Mouse (Mus musculus) hindlimb bud, embryonic 11.5 days (tissue): Measurements from ENCODE around the gene Hrh1.
"Not testable (repeated sequence)": the region's sequence is repeated elsewhere in the genome, so short reads cannot be mapped to it uniquely, and the experiment has no call there.

Experiments
- DNase-seq: peaks from one replicate; pipeline ENCODE4 v3.0.0-alpha.2; 2012; ENCODE audit warnings: low read depth, low spot score; ENCODE audit errors: extremely low spot score

Hrh1 gene

DNA sequence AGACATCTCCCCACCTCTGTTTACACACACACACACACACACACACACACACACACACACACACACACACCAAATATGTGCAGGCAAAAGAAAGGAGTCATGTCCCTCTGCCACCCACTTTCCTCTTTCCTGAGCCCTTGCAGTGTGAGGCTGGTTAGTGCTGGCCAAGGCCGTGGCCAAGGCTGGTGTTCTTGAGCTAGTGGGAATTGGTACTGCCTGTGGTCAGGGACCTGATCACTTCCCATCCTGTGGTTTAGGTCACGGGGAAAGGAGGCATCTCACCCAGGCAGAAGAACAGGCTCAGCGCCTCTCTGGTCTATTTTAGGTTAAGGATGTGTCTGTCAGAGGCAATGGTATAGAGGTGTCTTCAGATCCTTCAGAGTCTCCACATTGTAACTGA is 59.6 kb downstream of the Hrh1 start:
- no peak for DNase-seq

DNA sequence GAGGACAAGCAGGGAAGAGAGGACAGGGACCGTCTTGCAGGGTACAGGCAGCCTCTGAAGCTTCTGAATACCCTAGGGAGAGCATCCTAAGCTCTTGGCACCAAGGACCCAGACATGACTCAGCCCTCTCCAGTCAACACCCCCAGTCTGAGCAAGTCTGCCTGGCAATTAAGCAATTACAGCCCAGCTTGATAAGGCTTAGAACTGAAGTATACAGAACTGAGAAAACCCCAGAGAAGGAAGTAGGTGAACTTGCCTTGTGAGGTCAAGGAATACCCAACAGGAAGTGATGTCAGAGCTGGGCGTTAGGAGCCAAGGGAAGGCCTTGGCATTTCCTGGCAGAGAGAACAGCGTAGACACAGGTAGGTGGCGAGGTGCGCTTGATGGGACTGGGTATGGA is 60.5 kb downstream of the Hrh1 start:
- no peak for DNase-seq

DNA sequence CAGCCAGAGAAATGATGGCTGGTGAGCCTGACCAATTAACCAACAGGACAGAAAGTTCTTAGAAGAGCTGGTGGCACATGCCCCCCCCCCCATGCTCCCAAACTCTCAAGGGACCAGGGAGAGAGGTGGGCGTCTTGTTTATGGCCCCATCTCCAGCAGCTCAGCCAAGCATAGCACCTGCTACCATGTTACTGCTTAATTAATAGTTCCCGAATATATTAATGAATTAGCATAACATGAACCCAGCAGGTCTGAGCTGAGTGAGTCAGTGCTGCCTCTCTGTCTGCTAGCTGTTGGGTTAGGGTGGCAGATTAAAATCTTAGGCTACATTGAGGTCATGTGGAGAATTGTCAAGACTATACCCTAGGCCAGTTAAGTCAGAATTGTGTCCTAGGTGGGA is 62.2 kb downstream of the Hrh1 start:
- DNase-seq: no peak

DNA sequence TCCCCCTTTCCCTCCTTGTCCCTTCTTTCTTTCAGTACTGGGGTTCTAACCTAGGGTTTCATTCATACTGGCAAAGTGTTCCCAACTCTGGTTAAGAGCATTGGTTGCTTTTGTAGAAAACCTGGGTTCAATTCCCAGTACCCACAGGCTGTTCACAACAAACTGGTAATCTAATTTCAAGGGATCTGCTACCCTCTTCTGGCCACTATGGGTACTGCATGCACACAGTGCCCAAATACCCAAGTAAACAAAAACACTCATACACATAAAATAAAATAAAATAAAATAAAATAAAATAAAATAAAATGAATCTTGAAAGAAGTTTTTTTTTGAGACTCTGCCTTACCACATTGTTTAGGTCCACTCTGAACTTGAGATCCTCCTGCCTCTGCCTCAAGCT is 63.8 kb downstream of the Hrh1 start:
- no peak for DNase-seq

DNA sequence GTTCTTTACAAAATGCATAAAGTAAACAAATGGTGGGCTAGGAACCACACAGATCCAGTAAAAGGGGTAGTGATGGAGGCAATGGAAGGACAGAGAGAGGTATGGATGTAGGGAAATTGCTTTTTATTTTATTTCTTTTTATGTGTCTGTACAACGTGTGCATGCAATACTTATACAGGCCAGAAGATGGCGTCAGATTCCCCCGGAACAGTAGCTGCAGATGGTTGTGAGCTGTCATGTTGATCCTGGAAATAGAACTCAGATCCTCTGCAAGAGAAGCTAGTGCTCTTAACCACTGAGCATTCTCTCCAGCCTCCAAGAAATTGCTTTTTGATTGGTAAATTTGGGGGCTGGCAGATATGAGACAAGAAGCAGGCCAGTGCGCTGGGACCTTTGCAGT is 65.0 kb downstream of the Hrh1 start:
- DNase-seq: no peak

DNA sequence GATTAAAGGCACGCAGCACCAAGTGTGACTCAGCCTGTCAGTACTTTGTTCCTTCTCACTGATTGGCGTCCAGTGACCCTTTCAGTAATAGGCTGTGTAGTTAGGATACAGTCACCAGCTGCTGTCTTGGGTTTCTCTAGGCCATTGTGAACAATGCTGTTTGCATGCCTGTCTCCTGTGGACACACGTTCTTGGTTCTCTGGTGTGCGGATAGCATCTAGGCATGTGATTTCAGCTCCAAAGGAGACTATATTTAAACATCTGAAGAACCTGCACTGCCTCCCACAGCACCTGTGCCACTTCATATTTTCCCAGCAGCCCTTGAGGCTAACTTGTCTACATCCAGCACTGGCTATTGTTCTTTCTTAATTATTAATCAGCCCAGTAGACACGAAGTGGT is 75.8 kb downstream of the Hrh1 start:
- DNase-seq: no peak

DNA sequence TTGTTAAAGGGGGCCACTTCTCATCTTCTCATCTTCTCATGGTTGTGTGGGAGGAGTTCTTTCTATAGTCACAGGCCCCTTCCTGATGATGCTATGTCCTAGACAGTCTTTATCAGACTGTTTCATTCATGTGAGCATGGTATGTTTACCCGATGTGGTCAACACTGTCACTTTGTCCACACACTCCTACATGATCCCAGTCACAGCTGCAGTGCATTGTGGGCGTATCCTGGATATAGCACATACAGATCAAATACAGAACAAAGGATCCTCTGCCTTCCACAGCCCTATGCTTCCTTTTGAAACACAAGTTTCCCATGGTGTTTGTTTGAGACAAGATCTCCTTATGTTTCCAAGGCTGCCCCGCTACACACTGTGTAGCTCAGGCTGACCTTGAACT is 76.3 kb downstream of the Hrh1 start:
- no peak for DNase-seq

DNA sequence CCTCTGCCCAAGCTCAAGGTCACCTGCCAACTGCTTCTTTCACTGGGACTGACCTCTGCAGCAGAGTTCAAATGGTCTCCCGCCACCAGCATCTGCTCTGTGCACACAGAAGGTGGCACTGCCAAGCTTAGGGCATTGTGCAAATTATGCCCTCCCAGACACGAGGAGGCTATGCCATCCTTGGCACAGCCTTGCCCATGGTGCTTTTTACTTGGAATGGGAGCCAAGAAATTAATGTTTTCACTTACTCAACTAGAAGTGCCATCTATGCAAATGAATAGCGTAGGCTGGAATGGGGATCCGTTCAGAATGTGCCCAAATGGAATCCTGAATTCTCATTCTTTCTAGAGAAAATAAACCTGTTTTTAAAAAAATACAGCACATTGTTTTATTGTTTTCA is 77.2 kb downstream of the Hrh1 start:
- DNase-seq: no peak

DNA sequence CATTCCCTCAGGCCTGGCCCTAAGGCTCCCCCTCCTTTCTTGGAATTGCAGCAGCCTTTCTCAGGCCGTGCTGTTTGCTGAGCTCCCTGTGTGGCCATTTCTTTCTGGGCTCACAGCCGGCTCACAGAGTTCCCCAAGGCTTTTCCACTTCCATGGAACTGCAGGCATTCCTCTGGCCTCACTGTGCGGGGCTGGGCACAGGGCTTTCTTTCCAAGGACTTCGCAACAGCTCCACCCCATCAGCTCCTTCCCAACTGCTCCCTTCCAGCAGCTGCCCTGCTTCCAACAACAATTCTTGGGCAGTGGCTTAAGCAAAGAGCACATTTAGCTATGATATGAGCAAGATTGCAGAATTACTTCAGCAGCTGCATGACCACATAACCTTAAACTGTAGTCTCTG is 81.0 kb downstream of the Hrh1 start:
- DNase-seq: no peak

DNA sequence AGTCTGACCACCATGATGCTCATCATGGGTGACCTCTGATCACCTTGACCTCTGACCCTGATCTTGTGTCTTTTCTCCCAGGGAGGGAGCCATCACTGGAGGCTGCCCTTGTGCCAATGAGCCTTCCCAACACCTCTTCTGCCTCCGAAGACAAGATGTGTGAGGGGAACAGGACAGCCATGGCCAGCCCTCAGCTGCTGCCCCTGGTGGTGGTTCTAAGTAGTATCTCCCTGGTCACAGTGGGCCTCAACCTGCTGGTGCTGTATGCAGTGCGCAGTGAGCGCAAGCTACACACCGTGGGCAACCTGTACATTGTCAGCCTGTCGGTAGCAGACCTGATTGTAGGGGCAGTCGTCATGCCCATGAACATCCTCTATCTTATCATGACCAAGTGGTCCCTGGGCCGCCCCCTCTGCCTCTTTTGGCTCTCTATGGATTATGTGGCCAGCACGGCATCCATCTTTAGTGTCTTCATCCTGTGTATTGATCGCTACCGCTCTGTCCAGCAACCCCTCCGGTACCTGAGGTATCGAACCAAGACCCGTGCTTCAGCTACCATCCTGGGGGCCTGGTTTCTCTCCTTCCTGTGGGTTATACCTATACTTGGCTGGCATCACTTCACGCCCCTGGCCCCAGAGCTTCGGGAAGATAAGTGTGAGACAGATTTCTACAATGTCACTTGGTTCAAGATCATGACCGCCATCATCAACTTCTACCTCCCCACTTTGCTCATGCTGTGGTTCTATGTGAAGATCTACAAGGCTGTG is 82.1 kb downstream of the Hrh1 start:
- no peak for DNase-seq

DNA sequence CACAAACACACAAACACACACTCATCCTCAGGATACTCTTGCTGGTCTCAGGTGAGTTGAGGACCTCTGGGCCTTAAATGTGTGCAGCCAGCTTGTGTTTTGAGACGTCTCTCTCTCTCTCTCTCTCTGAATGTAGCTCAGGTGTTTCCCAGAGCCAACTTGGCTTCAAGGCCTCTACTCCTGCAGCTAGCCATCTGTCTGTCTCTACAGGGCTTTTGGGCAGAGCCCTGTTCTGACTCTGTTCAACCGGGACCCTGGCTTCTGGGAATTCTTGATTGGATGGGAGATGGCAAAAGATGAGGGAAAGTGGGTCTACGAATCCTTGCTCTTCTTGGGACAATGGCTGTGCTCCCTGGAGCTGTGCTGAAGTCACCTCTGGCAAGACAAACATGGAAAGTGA is 91.6 kb downstream of the Hrh1 start:
- no peak for DNase-seq

DNA sequence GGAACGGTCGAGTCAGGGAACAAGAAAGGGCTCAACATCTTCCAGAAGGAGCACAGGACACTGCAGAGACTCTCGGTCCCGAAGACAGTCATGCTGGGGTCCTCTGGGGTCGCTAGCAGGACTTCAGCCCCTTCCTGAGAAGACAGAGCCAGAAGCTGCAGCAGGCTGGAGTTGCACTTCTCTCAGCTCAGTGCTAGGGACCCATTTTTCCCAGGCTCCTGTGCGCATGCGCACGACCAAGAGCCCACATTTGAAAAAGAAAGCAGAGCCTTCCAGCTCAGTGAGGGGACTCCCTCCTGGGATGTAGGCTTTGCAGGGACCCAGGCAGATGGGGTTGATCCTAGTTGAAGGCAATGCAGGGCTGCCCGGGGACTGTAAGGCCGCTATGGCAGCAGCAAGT is 94.9 kb downstream of the Hrh1 start:
- DNase-seq: not testable (repeated sequence)

DNA sequence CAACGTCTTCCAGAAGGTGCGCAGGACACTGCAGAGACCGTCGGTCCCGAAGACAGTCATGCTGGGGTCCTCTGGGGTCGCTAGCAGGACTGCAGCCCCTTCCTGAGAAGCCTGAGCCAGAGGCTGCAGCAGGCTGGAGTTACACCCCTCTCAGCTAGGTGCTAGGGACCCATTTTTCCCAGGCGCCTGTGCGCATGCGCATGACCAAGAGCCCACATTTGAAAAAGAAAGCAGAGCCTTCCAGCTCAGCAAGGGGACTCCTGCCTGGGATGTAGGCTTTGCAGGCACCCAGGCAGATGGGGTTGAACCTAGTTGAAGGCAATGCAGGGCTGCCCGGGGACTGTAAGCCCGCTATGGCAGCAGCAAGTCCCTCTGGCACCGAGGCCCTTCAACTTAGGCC is 97.3 kb downstream of the Hrh1 start:
- not testable (repeated sequence) for DNase-seq

DNA sequence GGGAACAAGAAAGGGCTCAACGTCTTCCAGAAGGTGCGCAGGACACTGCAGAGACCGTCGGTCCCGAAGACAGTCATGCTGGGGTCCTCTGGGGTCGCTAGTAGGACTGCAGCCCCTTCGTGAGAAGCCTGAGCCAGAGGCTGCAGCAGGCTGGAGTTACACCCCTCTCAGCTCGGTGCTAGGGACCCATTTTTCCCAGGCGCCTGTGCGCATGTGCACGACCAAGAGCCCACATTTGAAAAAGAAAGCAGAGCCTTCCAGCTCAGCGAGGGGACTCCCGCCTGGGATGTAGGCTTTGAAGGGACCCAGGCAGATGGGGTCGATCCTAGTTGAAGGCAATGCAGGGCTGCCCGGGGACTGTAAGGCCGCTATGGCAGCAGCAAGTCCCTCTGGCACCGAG is 116.3 kb downstream of the Hrh1 start:
- DNase-seq: not testable (repeated sequence)

DNA sequence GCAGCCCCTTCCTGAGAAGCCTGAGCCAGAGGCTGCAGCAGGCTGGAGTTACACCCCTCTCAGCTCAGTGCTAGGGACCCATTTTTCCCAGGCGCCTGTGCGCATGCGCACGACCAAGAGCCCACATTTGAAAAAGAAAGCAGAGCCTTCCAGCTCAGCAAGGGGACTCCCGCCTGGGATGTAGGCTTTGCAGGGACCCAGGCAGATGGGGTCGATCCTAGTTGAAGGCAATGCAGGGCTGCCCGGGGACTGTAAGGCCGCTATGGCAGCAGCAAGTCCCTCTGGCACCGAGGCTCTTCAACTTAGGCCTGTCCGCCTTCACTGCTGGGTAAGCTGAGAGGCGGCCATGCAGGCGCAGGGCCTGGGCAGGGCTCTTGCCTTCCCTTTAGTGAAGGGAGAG is 131.0 kb downstream of the Hrh1 start:
- not testable (repeated sequence) for DNase-seq
